Mouse (Mus musculus): ENCODE measurements around the gene Cyp4f15. TPM values are rescaled to one million over a fixed set of nuclear protein-coding genes. Genes with fewer than 3 reads are reported as not detected.

The Cyp4f15 gene
- polyA plus RNA-seq, 1 experiment, result 8.4 TPM

GRCm38 (mm10) chr17:32750611-32751010 lies 65.2 kb downstream of the Cyp4f15 start:
- TF ChIP-seq CTCF (IDR thresholded peaks at IDR 0.05; ENCODE audit: insufficient read depth, low read length), result no peak
- no peak for TF ChIP-seq POLR2A (IDR thresholded peaks at IDR 0.05; ENCODE audit: borderline replicate concordance, extremely low read depth, low read depth, low read length)
- 38% methylated on average over 5 of the region's 5 CpGs for WGBS
- Histone ChIP-seq H3K4me1 (ENCODE audit: control insufficient read depth, insufficient read depth, low read length) (no peaks in the 10 kb centered on the region), H3K4me3 (replicated peaks; ENCODE audit: extremely low read depth, low read depth, low read length) (no peak overlapping the region)
- DNase-seq, result no peak

Other genes with a start within 250 kb of the Cyp4f15 start
- 4.0 and 18.7 TPM in 2 replicates for gene Cyp4f39, start 232.9 kb upstream of the Cyp4f15 start, polyA plus RNA-seq (2012; rRNA removed)
- gene Cyp4f17, start 179.6 kb upstream of the Cyp4f15 start, polyA plus RNA-seq (2012; rRNA removed), result 7.8 and 16.8 TPM in 2 replicates
- gene Cyp4f16, start 149.1 kb upstream of the Cyp4f15 start, polyA plus RNA-seq (2012; rRNA removed), result 24.2 and 24.3 TPM in 2 replicates
- 0.09 and 0.11 TPM in 2 replicates for gene Cyp4f37, start 64.3 kb upstream of the Cyp4f15 start, polyA plus RNA-seq (2012; rRNA removed)
- gene Cyp4f40, start 26.7 kb upstream of the Cyp4f15 start, polyA plus RNA-seq (2012; rRNA removed), result 0.07 and 0.26 TPM in 2 replicates
- 8.2 and 13.8 TPM in 2 replicates for gene Zfp871, start 102.7 kb downstream of the Cyp4f15 start, polyA plus RNA-seq (2012; rRNA removed)
- 0.06 TPM in 1 of 2 replicates, not detected in the other for gene Zfp811, start 124.3 kb downstream of the Cyp4f15 start, polyA plus RNA-seq (2012; rRNA removed)
- 2.4 and 5.8 TPM in 2 replicates for gene Zfp799, start 144.6 kb downstream of the Cyp4f15 start, polyA plus RNA-seq (2012; rRNA removed)
- 0.88 and 1.7 TPM in 2 replicates for gene Zfp870, start 206.0 kb downstream of the Cyp4f15 start, polyA plus RNA-seq (2012; rRNA removed)
- 0.26 and 0.57 TPM in 2 replicates for gene Cyp4f14, start 231.7 kb downstream of the Cyp4f15 start, polyA plus RNA-seq (2012; rRNA removed)